Mouse (Mus musculus): ENCODE results near the gene Cacna1a. TPM values are rescaled to one million over a fixed set of nuclear protein-coding genes. Genes with fewer than 3 reads are reported as not detected.

Cacna1a gene
- polyA plus RNA-seq, 1 experiment, result 21.6 TPM

DNA sequence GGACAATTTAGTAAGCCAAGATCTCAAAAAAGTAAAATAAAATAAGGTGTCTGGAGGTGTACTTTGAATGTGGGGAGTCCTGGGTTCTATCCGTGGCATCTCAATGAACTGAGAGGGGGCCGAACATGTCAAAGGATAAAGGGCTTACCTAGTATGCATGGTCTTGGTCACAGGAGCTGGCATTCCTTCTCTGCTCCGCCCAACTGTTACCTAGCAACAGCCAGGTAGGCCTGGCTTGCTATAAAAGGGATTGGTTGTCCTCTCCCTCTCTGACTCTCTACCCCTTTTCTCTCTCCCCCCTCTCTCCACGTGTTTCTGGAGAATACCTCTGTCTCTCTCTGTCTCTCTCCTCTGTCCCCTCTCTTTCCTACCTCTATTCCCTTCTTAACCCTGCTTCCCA lies 269.4 kb downstream of the Cacna1a start:
- Histone ChIP-seq H3K9me3 (no peaks in the 10 kb centered on the region), H3K36me3 (replicated peaks; ENCODE audit: low read length) (no peaks in the 10 kb centered on the region), H3K4me1 (peaks cover 59% of the 10 kb centered on the region), H3K4me3 (replicated peaks) (peak overlapping the region; percentile 91), H3K27me3 (replicated peaks) (no peaks in the 10 kb centered on the region)
- TF ChIP-seq GATA1 (IDR thresholded peaks at IDR 0.05; ENCODE audit: borderline replicate concordance, low read length) (no peak), FLI1 (IDR thresholded peaks at IDR 0.05; ENCODE audit: low read length) (no peak)

GRCm38 (mm10) chr8:84658951-84659350 lies 270.7 kb downstream of the Cacna1a start:
- TF ChIP-seq GATA1 (IDR thresholded peaks at IDR 0.05; ENCODE audit: borderline replicate concordance, low read length) (no peak), FLI1 (IDR thresholded peaks at IDR 0.05; ENCODE audit: low read length) (no peak)
- Histone ChIP-seq H3K4me1 (peaks cover 65% of the 10 kb centered on the region), H3K27me3 (replicated peaks) (no peaks in the 10 kb centered on the region), H3K4me3 (replicated peaks) (peak overlapping the region; percentile 7), H3K9me3 (no peaks in the 10 kb centered on the region), H3K36me3 (replicated peaks; ENCODE audit: low read length) (no peaks in the 10 kb centered on the region)

- Histone ChIP-seq H3K36me3 (replicated peaks; ENCODE audit: low read length) (no peaks in the 10 kb centered on the region), H3K9me3 (no peaks in the 10 kb centered on the region), H3K27me3 (replicated peaks) (no peaks in the 10 kb centered on the region), H3K4me1 (peaks cover 62% of the 10 kb centered on the region), H3K4me3 (replicated peaks) (peak overlapping the region; percentile 100)
- TF ChIP-seq FLI1 (IDR thresholded peaks at IDR 0.05; ENCODE audit: low read length), result peak; percentile 79; the same call in 1 of the 2 replicates
- TF ChIP-seq GATA1 (IDR thresholded peaks at IDR 0.05; ENCODE audit: borderline replicate concordance, low read length), result no peak
These were observed 271.9 kb downstream of the Cacna1a start for GRCm38 (mm10) chr8:84659936-84660818.

DNA sequence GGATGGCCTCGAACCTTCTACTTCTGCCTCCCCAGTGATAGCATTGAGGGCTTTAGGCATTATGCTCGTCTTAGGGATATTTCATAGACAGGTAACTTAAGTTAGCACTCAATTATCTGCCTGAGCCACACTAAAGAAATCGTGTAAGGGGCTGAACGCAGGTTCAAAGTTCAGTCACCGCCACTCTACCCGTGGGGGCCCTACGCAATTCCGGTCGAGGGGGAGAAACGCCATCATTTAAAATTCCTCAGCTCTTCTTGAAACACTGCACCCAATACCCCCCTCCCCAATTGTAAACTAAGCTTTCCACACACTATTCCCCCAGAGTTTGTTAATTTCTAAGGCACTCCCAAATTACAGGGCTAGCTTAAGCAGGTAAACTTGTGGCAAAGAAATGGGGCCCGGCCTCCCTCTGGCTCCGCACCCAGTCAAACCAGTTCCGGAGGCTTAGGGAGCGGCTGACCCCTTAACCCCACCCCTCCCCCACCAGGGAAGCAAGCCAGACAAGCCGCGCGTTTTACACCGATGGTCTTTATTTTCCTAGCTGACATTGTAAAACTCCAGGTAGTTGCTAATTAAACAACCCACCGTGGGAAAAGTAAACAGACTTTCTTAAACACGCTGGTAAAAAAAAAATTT lies 272.7 kb downstream of the Cacna1a start:
- H3K9me3 ChIP-seq, result no peaks in the 10 kb centered on the region
- H3K4me3 ChIP-seq (replicated peaks), result peak overlapping the region; percentile 100
- H3K36me3 ChIP-seq (replicated peaks; ENCODE audit: low read length), result no peaks in the 10 kb centered on the region
- no peaks in the 10 kb centered on the region for H3K27me3 ChIP-seq (replicated peaks)
- TF ChIP-seq GATA1 (IDR thresholded peaks at IDR 0.05; ENCODE audit: borderline replicate concordance, low read length) (no peak), FLI1 (IDR thresholded peaks at IDR 0.05; ENCODE audit: low read length) (no peak)
- H3K4me1 ChIP-seq, result peaks cover 62% of the 10 kb centered on the region

GRCm38 (mm10) chr8:84661458-84661871 lies 273.2 kb downstream of the Cacna1a start:
- peaks cover 62% of the 10 kb centered on the region for H3K4me1 ChIP-seq

GRCm38 (mm10) chr8:84661961-84662571 lies 273.8 kb downstream of the Cacna1a start:
- Histone ChIP-seq H3K4me3 (replicated peaks) (peak overlapping the region; percentile 100), H3K4me1 (peaks cover 62% of the 10 kb centered on the region), H3K9me3 (no peaks in the 10 kb centered on the region), H3K36me3 (replicated peaks; ENCODE audit: low read length) (peaks cover 4% of the 10 kb centered on the region), H3K27me3 (replicated peaks) (no peaks in the 10 kb centered on the region)
- TF ChIP-seq FLI1 (IDR thresholded peaks at IDR 0.05; ENCODE audit: low read length), result no peak
- TF ChIP-seq GATA1 (IDR thresholded peaks at IDR 0.05; ENCODE audit: borderline replicate concordance, low read length), result no peak

More at GRCm38 (mm10) chr8:84661458-84661871, 273.2 kb downstream of the Cacna1a start:
- H3K4me3 ChIP-seq (replicated peaks), result peak overlapping the region; percentile 100
- H3K27me3 ChIP-seq (replicated peaks), result no peaks in the 10 kb centered on the region
- no peaks in the 10 kb centered on the region for H3K36me3 ChIP-seq (replicated peaks; ENCODE audit: low read length)
- TF ChIP-seq FLI1 (IDR thresholded peaks at IDR 0.05; ENCODE audit: low read length) (no peak), GATA1 (IDR thresholded peaks at IDR 0.05; ENCODE audit: borderline replicate concordance, low read length) (no peak)
- H3K9me3 ChIP-seq, result no peaks in the 10 kb centered on the region

- no peaks in the 10 kb centered on the region for H3K9me3 ChIP-seq
- H3K27me3 ChIP-seq (replicated peaks), result no peaks in the 10 kb centered on the region
- peaks cover 7% of the 10 kb centered on the region for H3K36me3 ChIP-seq (replicated peaks; ENCODE audit: low read length)
- TF ChIP-seq GATA1 (IDR thresholded peaks at IDR 0.05; ENCODE audit: borderline replicate concordance, low read length) (no peak), FLI1 (IDR thresholded peaks at IDR 0.05; ENCODE audit: low read length) (no peak)
- peaks cover 57% of the 10 kb centered on the region for H3K4me1 ChIP-seq
- peak within 1 kb of the TSS; percentile 100 for H3K4me3 ChIP-seq (replicated peaks)
These were observed 274.4 kb downstream of the Cacna1a start, which contains the start of gene Ier2 for GRCm38 (mm10) chr8:84662581-84663065. Gene Ier2 (minus strand): TSS chr8:84662852.

GRCm38 (mm10) chr8:84663483-84664327 lies 275.5 kb downstream of the Cacna1a start:
- peaks cover 61% of the 10 kb centered on the region for H3K4me1 ChIP-seq
- TF ChIP-seq FLI1 (IDR thresholded peaks at IDR 0.05; ENCODE audit: low read length) (peak; percentile 92), GATA1 (IDR thresholded peaks at IDR 0.05; ENCODE audit: borderline replicate concordance, low read length) (no peak)

More at GRCm38 (mm10) chr8:84663483-84664327, 275.5 kb downstream of the Cacna1a start:
- Histone ChIP-seq H3K9me3 (no peaks in the 10 kb centered on the region), H3K27me3 (replicated peaks) (no peaks in the 10 kb centered on the region), H3K4me3 (replicated peaks) (peak overlapping the region; percentile 100), H3K36me3 (replicated peaks; ENCODE audit: low read length) (peaks cover 17% of the 10 kb centered on the region)
